Mouse (Mus musculus) c-Kit-positive CD71-negative TER-119-negative erythroid progenitor cells, embryonic 14.5 days (primary cell): ENCODE data around the gene Galnt13.
"Not testable (repeated sequence)": the region's sequence is repeated elsewhere in the genome, so short reads cannot be mapped to it uniquely, and the experiment has no call there.

Experiments used
- DNase-seq: peaks from one replicate; pipeline ENCODE4 v3.0.0-alpha.2; 2013; ENCODE audit warnings: low read depth

Galnt13 gene

DNA sequence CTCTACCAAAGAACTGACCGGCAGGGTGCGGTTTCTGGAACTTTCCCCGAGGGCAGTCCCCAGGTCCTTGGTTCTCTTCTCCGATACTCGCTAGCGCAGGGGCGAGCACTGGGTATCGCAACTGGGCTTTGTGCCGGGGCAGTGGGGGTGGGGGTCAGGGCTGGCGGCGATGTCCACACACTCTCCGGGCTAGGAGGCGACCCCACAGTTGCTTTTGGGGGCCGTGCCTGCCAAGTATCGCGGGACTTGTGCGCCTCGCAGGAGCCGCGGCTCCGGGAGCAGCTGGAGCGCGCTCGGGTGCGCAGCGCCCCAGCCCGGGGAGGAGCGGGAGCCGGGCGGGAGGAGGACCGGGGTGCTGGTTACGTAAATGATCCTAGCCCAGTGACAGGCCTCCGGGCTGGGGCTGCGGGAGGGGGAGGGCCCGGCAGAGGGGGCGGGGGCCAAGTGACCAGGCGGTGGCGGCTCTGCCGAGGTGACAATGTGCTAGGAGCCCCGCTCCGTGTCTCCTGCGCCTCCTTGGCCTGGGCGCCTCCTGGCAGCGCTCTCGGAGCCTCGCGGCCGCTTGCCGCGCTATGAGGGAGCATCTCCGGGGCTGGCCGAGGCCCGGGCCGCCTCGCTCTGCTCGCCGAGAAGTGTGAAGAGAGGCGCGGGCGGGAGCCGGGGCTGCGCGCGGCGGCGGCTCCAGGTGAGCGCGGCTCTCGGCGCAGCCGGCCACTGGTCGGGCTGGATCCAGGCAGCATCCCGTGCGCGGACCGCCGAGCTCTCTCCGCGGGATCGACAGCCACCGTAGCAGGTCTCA lies at the start of gene Galnt13:
Gene Galnt13 (plus strand): TSS at position 381 of the 799 bp plus-strand sequence.
- no peak for DNase-seq

DNA sequence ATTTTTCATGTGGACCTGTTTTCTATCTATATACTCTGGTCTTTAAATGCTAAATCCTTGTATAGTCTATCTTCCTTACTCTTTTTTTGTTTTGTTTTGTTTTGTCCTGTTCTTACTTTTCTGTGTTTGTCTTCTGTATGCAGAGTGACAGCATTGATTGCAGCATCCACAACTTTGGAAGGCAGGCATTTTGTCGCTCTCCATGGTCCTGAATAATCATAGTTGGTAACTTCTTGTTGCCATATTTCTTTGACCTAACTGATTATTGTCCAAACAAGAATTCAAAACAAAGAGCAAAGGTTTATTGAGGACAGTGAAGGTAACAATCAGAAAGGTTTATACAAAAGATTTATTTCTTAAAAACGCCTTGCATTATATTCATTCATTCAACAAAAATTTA lies 5.1 kb upstream of the Galnt13 start:
- DNase-seq = no peak

DNA sequence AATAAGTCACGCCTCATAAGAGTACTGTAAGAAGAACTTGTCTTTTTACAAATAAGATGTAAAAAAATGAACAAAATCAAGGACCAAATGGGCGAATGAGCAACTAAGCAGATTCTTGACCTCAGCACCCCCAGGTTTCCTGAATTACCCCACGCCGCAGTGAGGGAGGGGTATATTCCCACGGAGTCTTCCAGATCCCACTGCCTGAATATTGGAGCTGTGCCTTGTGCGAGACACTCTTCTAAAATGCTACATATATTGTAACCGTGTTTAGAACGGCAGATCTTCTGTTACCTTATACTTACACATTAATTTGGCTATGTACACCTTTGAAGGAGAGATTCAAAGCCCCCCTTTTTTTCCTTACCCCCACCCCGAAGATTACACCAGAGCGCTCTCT lies 737 bp upstream of the Galnt13 start:
- no peak for DNase-seq

DNA sequence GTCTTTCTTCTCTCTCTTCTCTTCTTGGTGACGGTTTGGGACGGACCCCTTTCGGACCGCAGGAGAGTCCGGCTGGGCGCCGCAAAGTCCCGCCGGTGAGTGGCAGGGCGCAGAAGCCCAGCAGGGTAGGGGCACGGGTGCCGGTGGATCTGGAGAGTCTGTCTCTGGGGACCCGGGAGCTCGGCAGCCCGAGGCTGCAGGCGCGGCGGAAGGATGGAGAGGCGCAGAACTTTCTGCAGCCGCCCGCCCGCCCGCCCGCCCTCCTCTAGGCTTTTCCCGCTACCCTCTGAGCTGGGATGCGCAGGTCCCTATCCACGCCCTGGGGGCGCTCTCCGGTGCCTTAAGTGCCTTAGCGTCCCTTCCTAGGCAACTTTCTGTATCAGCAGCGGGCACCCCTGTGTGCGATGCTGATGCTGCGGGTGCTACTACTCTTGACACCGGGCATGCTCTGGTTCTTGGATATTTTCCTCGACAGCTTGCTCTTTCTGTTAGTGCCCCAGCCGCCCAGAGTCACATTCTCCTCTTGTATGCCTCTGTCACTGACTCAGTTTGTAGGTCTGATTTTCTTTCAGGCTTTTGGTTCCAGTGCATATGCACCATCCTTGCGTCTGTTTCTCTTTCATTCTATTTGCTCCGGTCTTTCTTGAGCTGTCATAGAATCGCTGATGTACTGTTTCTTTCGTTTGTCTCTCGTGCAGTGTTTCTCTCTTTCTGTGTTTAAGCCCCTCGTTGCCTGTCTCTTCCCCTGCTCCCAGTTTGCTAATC lies 801 bp downstream of the Galnt13 start:
- DNase-seq = no peak

DNA sequence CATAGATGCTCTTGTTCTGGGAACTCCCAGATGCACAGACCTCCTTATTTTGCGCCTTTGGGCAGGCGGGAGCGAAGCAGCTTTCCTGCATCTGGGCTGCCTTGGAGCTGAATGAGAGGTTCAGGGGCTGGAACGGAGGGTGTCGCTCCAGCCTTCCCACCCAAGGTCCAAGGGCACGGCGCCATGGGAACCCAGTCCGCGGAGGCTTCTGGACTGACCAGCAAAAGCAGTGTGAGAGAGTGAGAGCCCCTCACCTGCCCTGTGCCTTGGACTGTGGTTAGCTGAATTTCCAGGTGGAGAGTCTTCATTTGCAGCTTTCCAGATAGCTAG lies 1.3 kb downstream of the Galnt13 start:
- no peak for DNase-seq

DNA sequence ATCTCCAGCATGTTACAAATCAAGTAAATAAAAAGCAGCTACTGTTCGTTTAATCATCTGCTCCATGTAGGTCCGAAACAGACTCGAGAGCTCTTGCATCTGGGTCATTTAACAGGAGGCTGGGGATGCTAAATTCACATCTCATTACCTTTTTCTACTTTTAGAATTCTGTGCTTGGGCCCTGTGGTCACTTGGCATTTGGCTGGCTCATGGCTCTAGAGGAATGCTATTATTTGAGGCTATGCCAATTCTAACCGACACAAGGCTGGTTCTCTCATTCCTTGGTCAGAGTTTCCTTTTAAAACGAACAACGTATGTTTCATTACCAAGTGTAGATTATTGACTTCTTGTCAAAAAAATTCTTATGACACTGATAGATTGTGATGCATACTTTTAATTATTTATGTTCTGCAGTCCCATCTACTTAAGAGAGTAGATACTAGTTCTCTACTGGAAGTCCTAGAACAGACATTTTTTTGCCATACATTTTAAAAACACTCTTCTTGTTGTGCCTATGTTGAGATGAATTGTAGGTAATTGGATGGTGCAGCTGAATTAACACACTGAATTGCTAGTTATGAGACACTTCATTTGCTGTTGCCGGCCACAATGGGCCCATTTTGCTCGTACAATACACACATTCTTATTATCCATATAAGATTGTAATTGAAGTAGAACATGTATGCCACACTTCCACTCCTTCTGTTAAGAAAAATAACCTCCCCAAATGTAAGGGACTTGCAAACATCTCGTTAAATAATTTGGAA lies 6.8 kb downstream of the Galnt13 start:
- no peak for DNase-seq

DNA sequence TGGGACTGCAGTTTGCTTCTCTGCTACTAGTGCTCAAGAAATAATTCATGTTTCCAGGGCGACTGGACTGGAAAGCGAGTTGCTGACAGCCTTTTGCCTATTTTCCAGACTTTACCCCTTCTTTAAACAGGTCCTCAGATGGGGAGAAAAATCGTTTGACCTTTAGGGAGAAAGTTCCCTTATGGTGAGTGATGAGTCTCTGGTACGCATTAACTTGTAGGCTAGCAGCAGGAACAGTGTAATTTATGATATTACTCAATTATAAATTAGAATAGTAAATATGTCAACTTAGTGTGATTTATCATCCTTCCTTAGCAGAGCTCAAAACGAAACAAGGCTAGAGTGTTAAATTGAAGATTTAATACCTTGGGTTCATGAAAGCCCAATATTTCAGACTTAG lies 47.3 kb downstream of the Galnt13 start:
- DNase-seq = no peak

DNA sequence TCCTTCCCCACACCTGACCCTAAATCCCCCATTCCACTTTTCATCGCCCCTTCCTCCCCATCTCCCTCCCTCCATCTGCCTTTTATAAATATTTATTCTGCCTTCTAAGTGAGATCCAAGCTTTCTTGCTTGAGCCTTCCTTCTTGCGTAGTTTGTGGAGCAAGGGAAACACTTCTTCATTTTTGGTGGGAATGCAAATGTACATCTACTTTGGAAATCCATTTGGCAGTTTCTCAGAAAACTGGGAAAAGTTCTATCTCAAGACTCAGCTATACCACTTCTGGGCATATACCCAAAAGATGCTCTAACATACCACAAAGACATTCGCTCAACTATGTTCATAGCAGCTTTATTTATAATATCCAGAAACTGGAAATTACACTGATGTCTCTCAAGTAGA lies 86.9 kb downstream of the Galnt13 start:
- DNase-seq = no peak

DNA sequence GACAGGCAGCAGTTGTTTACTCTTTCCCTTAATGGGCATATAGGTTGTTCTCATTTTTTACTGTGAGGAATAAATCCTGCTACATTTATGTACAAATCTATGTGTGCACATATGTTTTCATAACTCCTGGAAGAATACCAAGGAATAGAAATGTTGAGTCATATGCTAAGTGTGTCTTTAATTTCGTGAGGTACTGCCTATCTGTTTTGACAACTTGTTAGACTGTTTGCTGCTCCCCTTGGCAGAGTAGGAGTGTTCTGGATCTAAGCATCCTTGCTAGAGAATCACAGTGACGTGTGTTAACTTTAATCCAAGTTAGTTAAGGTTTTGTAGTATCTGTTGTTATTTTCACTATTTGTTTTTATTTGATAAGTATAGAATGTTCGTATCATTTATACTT lies 91.0 kb downstream of the Galnt13 start:
- no peak for DNase-seq

- DNase-seq = no peak
These were observed 122.4 kb downstream of the Galnt13 start for GRCm38 (mm10) chr2:54558357-54559153.

DNA sequence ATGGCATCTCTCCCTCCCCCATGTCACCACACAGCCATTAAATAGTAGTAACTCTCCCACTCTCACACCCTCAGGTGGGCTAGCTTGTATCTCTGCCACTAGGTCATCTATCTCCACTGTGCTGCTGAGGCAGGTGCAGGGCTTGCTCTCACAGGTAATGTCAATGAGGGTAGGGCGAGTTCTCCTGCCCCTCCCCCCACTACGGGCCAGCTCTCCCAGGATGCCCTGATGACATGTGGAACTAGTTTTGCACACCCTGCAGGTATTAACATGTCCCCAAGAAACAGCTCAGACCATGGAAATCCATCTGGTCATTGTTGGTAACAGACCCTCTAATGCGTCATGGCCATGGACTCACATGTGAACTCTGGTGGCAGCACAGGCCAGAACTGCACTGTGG lies 129.0 kb downstream of the Galnt13 start:
- DNase-seq = no peak

- DNase-seq = no peak
These were observed 131.1 kb downstream of the Galnt13 start for GRCm38 (mm10) chr2:54567186-54567585.

- no peak for DNase-seq
These were observed 131.5 kb downstream of the Galnt13 start for GRCm38 (mm10) chr2:54567632-54568031.

DNA sequence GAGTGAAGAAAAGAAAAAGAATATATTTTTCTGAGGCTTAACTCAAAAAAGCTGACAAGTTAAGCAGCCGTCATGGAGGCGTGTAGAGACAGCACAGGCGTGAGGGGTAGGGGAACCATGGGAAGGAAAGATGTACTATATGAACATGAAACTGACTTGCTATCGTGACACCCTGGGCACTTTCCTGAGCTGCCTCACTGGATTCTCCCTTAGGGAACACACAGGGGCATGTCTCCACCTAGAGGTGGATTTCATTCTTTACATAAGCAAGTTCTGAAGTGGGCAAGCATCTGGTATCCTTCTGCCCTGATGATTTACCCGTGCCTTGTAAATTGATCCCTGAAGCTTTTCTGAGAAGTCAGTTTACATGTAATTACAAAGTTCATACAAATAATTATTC lies 277.7 kb downstream of the Galnt13 start:
- not testable (repeated sequence) for DNase-seq

GRCm38 (mm10) chr2:54751232-54751631 lies 315.1 kb downstream of the Galnt13 start:
- DNase-seq = no peak

DNA sequence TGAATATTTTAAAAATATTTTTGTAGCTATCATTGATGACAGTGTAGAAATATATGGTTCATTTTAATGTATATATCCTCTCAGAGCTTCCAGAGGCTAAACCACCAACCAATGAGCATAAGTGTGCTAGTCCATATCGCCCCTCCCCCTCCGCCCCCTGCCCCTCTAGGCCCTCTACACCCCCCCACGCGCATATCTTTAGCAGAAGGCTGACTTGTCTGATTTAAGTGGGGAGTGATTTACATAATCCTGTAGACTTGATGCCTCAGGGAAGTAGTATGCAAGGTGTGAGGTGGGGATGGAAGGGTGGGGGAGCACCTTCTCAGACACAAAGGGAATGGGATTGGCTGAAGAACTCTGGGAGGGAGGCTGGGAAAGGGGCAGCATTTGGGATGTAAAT lies 323.7 kb downstream of the Galnt13 start:
- DNase-seq = no peak

DNA sequence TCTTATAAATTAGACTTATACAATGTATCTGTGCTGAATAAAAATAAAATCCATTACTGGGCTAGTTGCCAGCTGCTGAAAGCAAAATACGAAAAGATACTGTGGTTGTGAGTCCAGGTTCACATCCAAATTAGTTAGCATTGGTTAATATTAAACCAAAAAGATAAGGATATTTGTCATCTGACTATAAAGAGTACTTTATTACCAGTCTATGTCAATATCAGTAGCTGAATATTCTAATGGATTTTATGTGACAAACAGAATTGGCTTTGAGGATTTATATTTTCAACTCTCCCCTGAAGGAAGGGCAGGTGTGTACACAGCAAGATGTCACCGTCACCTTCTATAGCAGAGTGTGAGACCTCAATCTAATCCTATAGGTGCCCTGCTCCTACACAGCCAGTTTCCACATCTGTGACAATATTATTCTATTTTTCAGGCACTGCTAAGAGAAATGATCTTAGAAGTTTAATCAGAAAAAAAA lies 342.7 kb downstream of the Galnt13 start:
- no peak for DNase-seq

GRCm38 (mm10) chr2:54813670-54814256 lies 377.6 kb downstream of the Galnt13 start:
- DNase-seq = no peak

DNA sequence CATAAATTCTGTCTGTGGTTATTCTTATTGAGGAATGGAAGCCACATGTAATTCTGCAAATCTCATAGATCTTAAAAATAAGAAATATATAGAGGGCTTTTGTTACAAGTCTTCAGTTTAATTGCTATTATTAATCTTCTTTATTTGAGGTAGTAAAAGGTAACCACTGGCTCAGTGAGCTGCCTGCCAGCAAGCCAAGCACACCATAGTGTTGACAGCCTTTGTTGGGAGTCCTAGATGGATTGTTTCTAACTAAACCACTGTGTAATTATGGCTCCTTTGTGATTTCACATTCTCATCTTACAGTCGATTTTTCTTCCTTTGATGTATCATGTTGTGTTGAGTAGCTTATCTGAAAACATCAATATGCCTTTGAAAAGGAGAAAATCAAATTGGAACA lies 405.1 kb downstream of the Galnt13 start:
- DNase-seq = no peak

GRCm38 (mm10) chr2:54906282-54907060 lies 470.4 kb downstream of the Galnt13 start:
- DNase-seq = no peak
